Mouse (Mus musculus): ENCODE measurements around the gene Arhgdib. TPM values are rescaled to one million over a fixed set of nuclear protein-coding genes. Genes with fewer than 3 reads are reported as not detected.
"Not testable (repeated sequence)": the region's sequence is repeated elsewhere in the genome, so short reads cannot be mapped to it uniquely, and the experiment has no call there.

Gene Arhgdib
- total and polyA plus RNA-seq, 3 experiments, result 24.0 to 41.7 (median 30.4) TPM

DNA sequence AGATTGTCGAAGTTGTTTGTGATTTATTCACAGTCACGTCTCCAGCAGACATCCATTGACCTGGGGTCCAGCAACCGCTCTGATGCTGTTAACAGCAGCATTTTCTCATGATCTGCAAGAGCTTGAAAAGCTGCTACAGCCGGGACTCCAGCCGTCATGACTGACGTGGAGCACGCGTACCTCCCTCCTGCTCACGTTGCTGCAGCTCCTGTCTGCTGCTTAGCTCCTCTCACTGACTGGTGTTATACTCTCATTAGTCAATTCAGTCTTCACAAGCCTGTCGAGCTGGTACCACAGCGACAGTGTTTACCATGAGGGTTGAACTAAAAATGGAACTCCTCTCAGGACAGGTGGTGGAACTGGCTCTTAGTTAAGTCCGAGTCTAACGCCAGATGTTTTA, 44.3 kb upstream of the Arhgdib start:
- H3K4me1 ChIP-seq (ENCODE audit: control insufficient read depth, insufficient read depth, low read length), result no peaks in the 10 kb centered on the region
- TF ChIP-seq POLR2A (IDR thresholded peaks at IDR 0.05; ENCODE audit: insufficient read depth, low read depth, low read length), result no peak
- no peak for TF ChIP-seq EP300 (IDR thresholded peaks at IDR 0.05; ENCODE audit: insufficient read depth, low read depth, low read length)
- TF ChIP-seq CTCF (IDR thresholded peaks at IDR 0.05), result no peak
- no peaks in the 10 kb centered on the region for H3K79me2 ChIP-seq (replicated peaks; ENCODE audit: control insufficient read depth, insufficient read depth, low read length)
- no peak overlapping the region for H3K9ac ChIP-seq (ENCODE audit: low read depth, low read length)
- H3K27me3 ChIP-seq (ENCODE audit: control insufficient read depth, insufficient read depth, low read length), result no peaks in the 10 kb centered on the region
- H3K4me3 ChIP-seq, result no peak overlapping the region
- 65% methylated on average over 13 of the region's 13 CpGs for WGBS
- no peak for DNase-seq
- intact Hi-C loops (cut with DNase I), result loop anchor here (10.0 kb wide), 1 partner anchor 361 kb away; no protein-coding TSS in a partner anchor
- no peak overlapping the region for H3K27ac ChIP-seq
- H3K36me3 ChIP-seq (ENCODE audit: control insufficient read depth, insufficient read depth, low read length), result no peaks in the 10 kb centered on the region

DNA sequence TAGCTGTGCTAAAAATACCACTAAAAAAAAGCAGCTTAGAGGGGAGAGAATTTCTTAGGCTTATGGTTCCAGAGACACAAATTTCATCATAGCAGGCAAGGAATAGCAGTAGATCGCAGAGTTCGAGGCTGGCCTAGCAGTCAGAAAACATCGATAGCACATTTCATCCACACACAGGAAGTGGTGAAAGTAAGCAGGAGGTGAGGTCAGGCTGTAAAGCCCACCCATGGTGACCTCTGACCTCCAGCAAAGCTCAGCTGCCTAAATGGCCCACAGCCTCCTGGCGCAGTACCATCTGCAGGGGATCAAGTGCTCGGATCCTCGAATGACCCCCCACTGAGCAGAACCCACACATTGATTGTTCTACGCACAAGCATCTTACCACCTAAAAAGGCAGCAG, 41.5 kb upstream of the Arhgdib start:
- Histone ChIP-seq H3K27me3 (ENCODE audit: control insufficient read depth, insufficient read depth, low read length) (no peaks in the 10 kb centered on the region), H3K9ac (ENCODE audit: low read depth, low read length) (no peak overlapping the region), H3K36me3 (ENCODE audit: control insufficient read depth, insufficient read depth, low read length) (no peaks in the 10 kb centered on the region), H3K79me2 (replicated peaks; ENCODE audit: control insufficient read depth, insufficient read depth, low read length) (no peaks in the 10 kb centered on the region), H3K4me3 (no peak overlapping the region), H3K4me1 (ENCODE audit: control insufficient read depth, insufficient read depth, low read length) (peaks cover 3% of the 10 kb centered on the region), H3K27ac (peak overlapping the region; percentile 20; the same call in 1 of the 2 replicates)
- intact Hi-C loops (cut with DNase I), result loop anchor here (5.0 to 10.0 kb wide), 3 partner anchors 121 to 358 kb away; no protein-coding TSS in a partner anchor
- DNase-seq, result no peak
- WGBS, result 65% methylated on average over 7 of the region's 7 CpGs
- TF ChIP-seq CTCF (IDR thresholded peaks at IDR 0.05), result no peak
- no peak for TF ChIP-seq POLR2A (IDR thresholded peaks at IDR 0.05; ENCODE audit: insufficient read depth, low read depth, low read length)
- TF ChIP-seq EP300 (IDR thresholded peaks at IDR 0.05; ENCODE audit: insufficient read depth, low read depth, low read length), result no peak

DNA sequence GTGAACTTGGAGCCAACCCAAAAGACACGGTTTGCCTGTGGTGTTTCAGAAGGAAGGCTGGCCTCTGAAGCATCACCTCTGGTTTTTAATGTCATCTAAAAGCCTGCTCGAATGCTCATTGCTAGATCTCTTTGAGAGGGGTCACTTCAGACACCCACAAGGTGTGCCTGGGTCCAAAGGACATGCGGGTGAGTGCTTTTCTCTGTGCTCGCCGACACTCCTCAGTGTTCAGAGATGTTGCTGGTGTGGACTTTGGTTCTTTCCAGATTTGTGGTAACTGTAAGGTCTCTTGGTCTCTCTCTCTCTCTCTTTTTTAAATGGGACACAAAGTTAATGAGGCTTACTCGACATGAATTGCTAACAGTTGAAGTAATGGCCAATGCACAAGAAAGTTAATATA, 40.9 kb upstream of the Arhgdib start:
- Histone ChIP-seq H3K36me3 (ENCODE audit: control insufficient read depth, insufficient read depth, low read length) (no peaks in the 10 kb centered on the region), H3K4me1 (ENCODE audit: control insufficient read depth, insufficient read depth, low read length) (peaks cover 3% of the 10 kb centered on the region), H3K9ac (ENCODE audit: low read depth, low read length) (no peak overlapping the region), H3K79me2 (replicated peaks; ENCODE audit: control insufficient read depth, insufficient read depth, low read length) (no peaks in the 10 kb centered on the region), H3K27me3 (ENCODE audit: control insufficient read depth, insufficient read depth, low read length) (no peaks in the 10 kb centered on the region), H3K4me3 (no peak overlapping the region), H3K27ac (no peak overlapping the region)
- TF ChIP-seq CTCF (IDR thresholded peaks at IDR 0.05) (no peak), EP300 (IDR thresholded peaks at IDR 0.05; ENCODE audit: insufficient read depth, low read depth, low read length) (no peak), POLR2A (IDR thresholded peaks at IDR 0.05; ENCODE audit: insufficient read depth, low read depth, low read length) (no peak)
- DNase-seq, result no peak
- 77% methylated on average over 6 of the region's 6 CpGs for WGBS
- intact Hi-C loops (cut with DNase I), result loop anchor here (5.0 to 10.0 kb wide), 3 partner anchors 120 to 358 kb away; no protein-coding TSS in a partner anchor

DNA sequence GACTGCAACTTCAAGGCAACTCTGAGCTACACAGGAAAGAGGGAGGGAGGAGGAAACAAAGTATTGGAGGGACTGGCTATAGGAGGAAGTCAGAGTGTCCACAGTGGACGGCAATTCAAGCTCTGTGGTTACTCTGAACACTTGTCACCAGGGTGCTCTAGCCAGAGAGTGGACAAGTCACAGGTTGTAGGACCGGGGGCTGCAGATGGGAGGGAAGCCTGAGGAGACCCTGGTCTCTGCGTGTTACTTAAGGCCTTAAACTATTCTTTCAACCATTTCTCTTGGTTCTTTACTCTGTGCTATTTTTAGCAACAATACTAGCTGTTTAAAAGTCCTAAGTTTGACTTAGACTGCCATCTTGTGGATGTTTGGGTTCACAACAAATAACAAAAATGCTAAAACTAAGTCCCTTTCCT, 38.6 kb upstream of the Arhgdib start:
- Histone ChIP-seq H3K27me3 (ENCODE audit: control insufficient read depth, insufficient read depth, low read length) (no peaks in the 10 kb centered on the region), H3K4me3 (no peak overlapping the region), H3K79me2 (replicated peaks; ENCODE audit: control insufficient read depth, insufficient read depth, low read length) (no peaks in the 10 kb centered on the region), H3K27ac (peak overlapping the region; percentile 47), H3K4me1 (ENCODE audit: control insufficient read depth, insufficient read depth, low read length) (peaks cover 3% of the 10 kb centered on the region), H3K9ac (ENCODE audit: low read depth, low read length) (no peak overlapping the region), H3K36me3 (ENCODE audit: control insufficient read depth, insufficient read depth, low read length) (no peaks in the 10 kb centered on the region)
- TF ChIP-seq CTCF (IDR thresholded peaks at IDR 0.05), result peak; percentile 75
- 0 out of 2 replicates have a peak, but pooled peaks have one; percentile 11 for TF ChIP-seq EP300 (IDR thresholded peaks at IDR 0.05; ENCODE audit: insufficient read depth, low read depth, low read length)
- TF ChIP-seq POLR2A (IDR thresholded peaks at IDR 0.05; ENCODE audit: insufficient read depth, low read depth, low read length), result no peak
- WGBS, result 14% methylated on average over 3 of the region's 3 CpGs
- DNase-seq, result peak; percentile 37 to 45
- intact Hi-C loops (cut with DNase I), result loop anchor here (5.0 to 10.0 kb wide), 3 partner anchors 118 to 356 kb away; no protein-coding TSS in a partner anchor

DNA sequence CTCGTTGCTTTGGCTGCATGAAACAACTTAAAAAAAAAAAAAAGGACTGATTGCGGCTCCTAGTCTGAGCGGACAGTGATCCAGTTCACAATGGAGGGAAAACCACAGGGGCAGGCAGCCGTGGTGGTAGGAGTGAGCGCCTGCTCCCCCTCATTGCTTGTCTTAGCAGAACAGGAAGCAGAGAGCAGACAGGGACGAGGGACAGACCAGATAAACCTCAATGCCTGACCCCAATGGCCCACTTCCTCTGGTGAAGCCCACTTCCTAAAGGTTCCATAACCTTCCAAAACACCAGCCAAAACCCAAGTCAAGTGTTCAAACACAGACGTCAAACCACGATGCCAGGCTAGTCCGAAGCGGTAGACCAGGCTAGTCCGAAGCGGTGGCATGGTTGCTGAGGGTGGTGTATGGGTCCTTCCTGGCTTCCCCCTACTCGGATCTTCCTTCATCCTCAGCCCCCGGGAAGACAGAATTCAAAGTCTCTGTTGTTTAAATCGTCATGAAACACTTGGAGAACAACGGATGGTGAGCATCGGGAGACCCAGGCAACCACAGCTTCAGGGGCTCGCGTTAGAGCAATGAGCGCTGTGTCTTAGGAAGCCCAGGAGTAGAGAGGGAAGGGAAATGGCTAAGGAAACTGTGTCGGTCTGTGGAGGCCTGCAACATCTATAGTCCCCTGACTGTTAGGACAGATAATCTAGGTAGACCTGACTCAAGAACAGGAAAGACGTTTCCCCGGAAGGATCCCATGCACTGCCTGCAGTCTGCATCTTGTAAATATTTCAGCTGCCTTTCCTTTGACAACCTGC, 37.8 kb upstream of the Arhgdib start:
- Histone ChIP-seq H3K27ac (no peak overlapping the region), H3K27me3 (ENCODE audit: control insufficient read depth, insufficient read depth, low read length) (no peaks in the 10 kb centered on the region), H3K9ac (ENCODE audit: low read depth, low read length) (no peak overlapping the region), H3K36me3 (ENCODE audit: control insufficient read depth, insufficient read depth, low read length) (no peaks in the 10 kb centered on the region), H3K4me1 (ENCODE audit: control insufficient read depth, insufficient read depth, low read length) (peaks cover 3% of the 10 kb centered on the region), H3K79me2 (replicated peaks; ENCODE audit: control insufficient read depth, insufficient read depth, low read length) (no peaks in the 10 kb centered on the region), H3K4me3 (no peak overlapping the region)
- WGBS, result 61% methylated on average over 23 of the region's 23 CpGs
- intact Hi-C loops (cut with DNase I), result loop anchor here (5.0 to 10.0 kb wide), 3 partner anchors 117 to 355 kb away; no protein-coding TSS in a partner anchor
- DNase-seq, result no peak
- no peak for TF ChIP-seq EP300 (IDR thresholded peaks at IDR 0.05; ENCODE audit: insufficient read depth, low read depth, low read length)
- no peak for TF ChIP-seq CTCF (IDR thresholded peaks at IDR 0.05)
- TF ChIP-seq POLR2A (IDR thresholded peaks at IDR 0.05; ENCODE audit: insufficient read depth, low read depth, low read length), result no peak

DNA sequence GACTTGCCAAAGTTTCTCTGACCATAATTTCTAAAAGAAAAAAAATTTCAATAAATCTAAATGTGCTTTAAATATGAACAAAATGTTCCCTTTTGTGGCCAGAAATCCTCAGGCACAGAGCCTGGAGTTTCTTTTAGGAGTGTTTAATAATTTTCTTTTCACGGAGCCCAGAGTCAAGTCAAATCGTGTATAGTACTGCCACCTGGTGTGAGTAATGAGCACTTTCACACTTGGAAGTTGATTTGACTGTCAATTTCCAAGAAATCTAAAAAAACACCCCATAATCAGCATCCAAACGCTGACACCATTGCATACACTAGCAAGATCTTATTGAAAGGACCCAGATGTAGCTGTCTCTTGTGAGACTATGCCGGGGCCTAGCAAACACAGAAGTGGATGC, 27.2 kb upstream of the Arhgdib start:
- not testable (repeated sequence) for H3K36me3 ChIP-seq (ENCODE audit: control insufficient read depth, insufficient read depth, low read length); H3K4me3 ChIP-seq; H3K27ac ChIP-seq; H3K79me2 ChIP-seq (replicated peaks; ENCODE audit: control insufficient read depth, insufficient read depth, low read length); DNase-seq; H3K4me1 ChIP-seq (ENCODE audit: control insufficient read depth, insufficient read depth, low read length); H3K9ac ChIP-seq (ENCODE audit: low read depth, low read length); H3K27me3 ChIP-seq (ENCODE audit: control insufficient read depth, insufficient read depth, low read length)
- intact Hi-C loops (cut with DNase I), result loop anchor here (5.0 kb wide), 2 partner anchors 47 to 107 kb away; partner anchors contain the start of genes Erp27 and Pde6h
- 12% methylated on average over 4 of the region's 4 CpGs for WGBS
- peak; percentile 75 for TF ChIP-seq CTCF (IDR thresholded peaks at IDR 0.05)

All from heart, adult 2 months (tissue).